Mouse (Mus musculus): ENCODE measurements around the gene Tns3.
"Not testable (repeated sequence)": the region's sequence is repeated elsewhere in the genome, so short reads cannot be mapped to it uniquely, and the experiment has no call there.

Gene Tns3

GRCm38 (mm10) chr11:8575217-8576180 lies 88.8 kb downstream of the Tns3 start:
- DNase-seq (ENCODE audit: low read depth), result no peak

- DNase-seq (ENCODE audit: low read depth), result no peak
Observed at GRCm38 (mm10) chr11:8574562-8574961, 89.8 kb downstream of the Tns3 start.

GRCm38 (mm10) chr11:8572762-8573161 lies 91.6 kb downstream of the Tns3 start:
- no peak for DNase-seq (ENCODE audit: low read depth)

GRCm38 (mm10) chr11:8569232-8570028 lies 94.9 kb downstream of the Tns3 start:
- no peak for DNase-seq (ENCODE audit: low read depth)

GRCm38 (mm10) chr11:8568829-8569228 lies 95.5 kb downstream of the Tns3 start:
- DNase-seq (ENCODE audit: low read depth), result no peak

GRCm38 (mm10) chr11:8566250-8566853 lies 98.0 kb downstream of the Tns3 start:
- DNase-seq (ENCODE audit: low read depth), result no peak

- DNase-seq (ENCODE audit: low read depth), result no peak
Observed at GRCm38 (mm10) chr11:8558761-8559282, 105.5 kb downstream of the Tns3 start.

- no peak for DNase-seq (ENCODE audit: low read depth)
Observed at GRCm38 (mm10) chr11:8558258-8558657, 106.1 kb downstream of the Tns3 start.

- no peak for DNase-seq (ENCODE audit: low read depth)
Observed at GRCm38 (mm10) chr11:8557006-8557405, 107.3 kb downstream of the Tns3 start.

GRCm38 (mm10) chr11:8551710-8552109 lies 112.6 kb downstream of the Tns3 start:
- no peak for DNase-seq (ENCODE audit: low read depth)

GRCm38 (mm10) chr11:8547661-8548060 lies 116.7 kb downstream of the Tns3 start:
- DNase-seq (ENCODE audit: low read depth), result no peak

GRCm38 (mm10) chr11:8545798-8546197 lies 118.5 kb downstream of the Tns3 start:
- DNase-seq (ENCODE audit: low read depth), result no peak

- DNase-seq (ENCODE audit: low read depth), result no peak
Observed at GRCm38 (mm10) chr11:8544355-8544754, 120.0 kb downstream of the Tns3 start.

- no peak for DNase-seq (ENCODE audit: low read depth)
Observed at GRCm38 (mm10) chr11:8541222-8541815, 123.0 kb downstream of the Tns3 start.

- DNase-seq (ENCODE audit: low read depth), result no peak
Observed at GRCm38 (mm10) chr11:8539593-8540265, 124.6 kb downstream of the Tns3 start.

GRCm38 (mm10) chr11:8537013-8537614 lies 127.2 kb downstream of the Tns3 start:
- no peak for DNase-seq (ENCODE audit: low read depth)

GRCm38 (mm10) chr11:8534893-8535292 lies 129.4 kb downstream of the Tns3 start:
- peak; percentile 11 for DNase-seq (ENCODE audit: low read depth)

- not testable (repeated sequence) for DNase-seq (ENCODE audit: low read depth)
Observed at GRCm38 (mm10) chr11:8532771-8533170, 131.6 kb downstream of the Tns3 start.

GRCm38 (mm10) chr11:8532112-8532747 lies 132.1 kb downstream of the Tns3 start:
- no peak for DNase-seq (ENCODE audit: low read depth)

GRCm38 (mm10) chr11:8530506-8530905 lies 133.8 kb downstream of the Tns3 start:
- DNase-seq (ENCODE audit: low read depth), result no peak

Measured in c-Kit-positive CD71-positive TER-119-negative erythroid progenitor cells, embryonic 14.5 days (primary cell).